Mouse (Mus musculus) megakaryocyte progenitor cell, adult 5-6 weeks (primary cell): ENCODE measurements around the gene Ifnlr1. TPM values are rescaled to one million over a fixed set of nuclear protein-coding genes. Genes with fewer than 3 reads are reported as not detected.
A peak's percentile ranks its signal among the peaks of the same experiment; 100 is the strongest.

ENCODE experiments used
- ATAC-seq: replicated peaks from 2 replicates; pipeline ENCODE4 v1.8.0; 2016; ENCODE audit warnings: mild to moderate bottlenecking, moderate TSS enrichment, inconsistent platforms; ENCODE audit not compliant: poor library complexity
- total RNA-seq, 2 experiments: library from RNA; stranded (forward) in 1 of 2; stranded (reverse) in 1 of 2; fragments of 157-497, 149-512 nt in 1 of 2; fragments of 200-1000 nt in 1 of 2; gene quantifications; 2 replicates each; pipeline versions ENCODE4 v1.2.3 to v1.2.4; 2015 to 2017

Gene Ifnlr1
- total RNA-seq, 2 experiments from 2014 or later = 0.46 to 1.6 TPM

- ATAC-seq = no peak
These were observed 53.1 kb downstream of the Ifnlr1 start for GRCm38 (mm10) chr4:135739148-135739547.

- ATAC-seq = peak; percentile 96
These were observed 53.6 kb downstream of the Ifnlr1 start for GRCm38 (mm10) chr4:135739672-135740071.

GRCm38 (mm10) chr4:135743520-135743919, 57.4 kb downstream of the Ifnlr1 start:
- ATAC-seq = no peak

GRCm38 (mm10) chr4:135744726-135745448, 58.8 kb downstream of the Ifnlr1 start:
- ATAC-seq = no peak

- no peak for ATAC-seq
These were observed 59.5 kb downstream of the Ifnlr1 start for GRCm38 (mm10) chr4:135745613-135746012.

- ATAC-seq = no peak
These were observed 64.8 kb downstream of the Ifnlr1 start for GRCm38 (mm10) chr4:135750896-135751295.

- ATAC-seq = no peak
These were observed 66.2 kb downstream of the Ifnlr1 start for GRCm38 (mm10) chr4:135752106-135752778.

GRCm38 (mm10) chr4:135752779-135753164, 66.7 kb downstream of the Ifnlr1 start:
- no peak for ATAC-seq

Other genes with a start within 250 kb of the Ifnlr1 start
- gene Stpg1, start 191.5 kb upstream of the Ifnlr1 start, total RNA-seq (2015) = 0.12 TPM in 1 of 2 replicates, not detected in the other
- gene Stpg1, start 191.5 kb upstream of the Ifnlr1 start, total RNA-seq (2017) = not detected in 2 replicates
- 4.1 and 6.6 TPM in 2 replicates for gene Nipal3, start 191.2 kb upstream of the Ifnlr1 start, total RNA-seq (2015)
- 18.8 and 23.3 TPM in 2 replicates for gene Nipal3, start 191.2 kb upstream of the Ifnlr1 start, total RNA-seq (2017)
- not detected in 2 replicates for gene Grhl3, start 112.7 kb upstream of the Ifnlr1 start, total RNA-seq (2015)
- not detected in 2 replicates for gene Grhl3, start 112.7 kb upstream of the Ifnlr1 start, total RNA-seq (2017)
- gene Il22ra1, start 41.9 kb downstream of the Ifnlr1 start, total RNA-seq (2015) = not detected in 2 replicates
- not detected in 2 replicates for gene Il22ra1, start 41.9 kb downstream of the Ifnlr1 start, total RNA-seq (2017)
- not detected in 2 replicates for gene Myom3, start 73.4 kb downstream of the Ifnlr1 start, total RNA-seq (2015)
- not detected in 2 replicates for gene Myom3, start 73.4 kb downstream of the Ifnlr1 start, total RNA-seq (2017)
- gene Srsf10, start 169.5 kb downstream of the Ifnlr1 start, total RNA-seq (2015) = 195 and 208 TPM in 2 replicates
- 200 and 240 TPM in 2 replicates for gene Srsf10, start 169.5 kb downstream of the Ifnlr1 start, total RNA-seq (2017)
- 151 TPM in 2 replicates for gene Pnrc2, start 187.6 kb downstream of the Ifnlr1 start, total RNA-seq (2015)
- 131 and 154 TPM in 2 replicates for gene Pnrc2, start 187.6 kb downstream of the Ifnlr1 start, total RNA-seq (2017)
- 6.5 and 7.0 TPM in 2 replicates for gene Cnr2, start 209.1 kb downstream of the Ifnlr1 start, total RNA-seq (2015)
- 5.2 and 6.7 TPM in 2 replicates for gene Cnr2, start 209.1 kb downstream of the Ifnlr1 start, total RNA-seq (2017)
- 27.9 and 39.3 TPM in 2 replicates for gene Fuca1, start 234.4 kb downstream of the Ifnlr1 start, total RNA-seq (2015)
- 122 and 139 TPM in 2 replicates for gene Fuca1, start 234.4 kb downstream of the Ifnlr1 start, total RNA-seq (2017)